10 mouse cellular contexts compared by ENCODE assay signal in the genomic region with DNA sequence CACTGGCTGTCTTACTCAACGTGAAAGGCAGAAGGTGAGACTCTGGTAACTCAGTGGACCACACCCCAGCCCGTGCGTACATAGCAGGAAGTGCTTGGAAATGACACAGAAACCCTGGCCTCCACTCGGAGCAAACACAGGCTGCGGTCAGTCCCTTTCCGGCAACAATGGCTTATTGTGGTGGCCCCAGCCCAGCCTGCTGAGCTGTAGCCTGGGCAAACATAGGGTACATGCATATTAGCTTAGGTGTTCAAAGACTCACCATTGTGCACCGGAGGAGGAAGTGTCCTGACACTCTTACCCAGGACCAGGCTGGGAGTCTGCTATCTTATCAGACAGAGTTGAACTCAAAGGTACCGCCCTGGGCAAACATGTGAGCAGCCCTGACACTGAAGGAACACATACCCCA. TPM values are rescaled to one million over a fixed set of nuclear protein-coding genes. Genes with fewer than 3 reads are reported as not detected.
DNase-seq lines count a peak whose midpoint lies in the region; ATAC-seq lines count a peak whose summit lies in the region.
"Had no signal": no experiment of that assay in that cellular context is flagged by ENCODE, and none has a peak within 500 bp of the region (broad histone marks: within the 10 kb centered on the region; RNA-seq: fewer than 3 reads in every experiment).

No protein-coding gene starts in this region.

- whole genome bisulfite sequencing in intestine, embryonic 14.5 days: 48% methylated on average over 8 of the region's 8 CpGs

- peaks cover 12% of the 10 kb centered on the region for H3K4me1 ChIP-seq in intestine, embryonic 14.5 days (replicated peaks; ENCODE audit: control insufficient read depth, insufficient read depth, low read length)

- H3K36me3 ChIP-seq in intestine, embryonic 14.5 days (ENCODE audit: control insufficient read depth, insufficient read depth, low read length): no peaks in the 10 kb centered on the region

- peak; percentile 48 for ATAC-seq in intestine, embryonic 14.5 days (replicated peaks; ENCODE audit: low FRiP score, low TSS enrichment, low read depth)

- H3K27me3 ChIP-seq in intestine, embryonic 14.5 days (replicated peaks; ENCODE audit: control insufficient read depth, insufficient read depth, low read length): no peaks in the 10 kb centered on the region

- peak overlapping the region; percentile 82 for H3K27ac ChIP-seq in intestine, embryonic 14.5 days (ENCODE audit: low read depth)

- no peaks in the 10 kb centered on the region for H3K9me3 ChIP-seq in intestine, embryonic 14.5 days (ENCODE audit: control insufficient read depth, low read length)

- no peak overlapping the region for H3K4me3 ChIP-seq in intestine, embryonic 14.5 days (ENCODE audit: low read depth, low read length)
- H3K4me3 ChIP-seq: myocyte had no signal

- H3K4me2 ChIP-seq in intestine, embryonic 14.5 days (ENCODE audit: low read length): no peak overlapping the region

- H3K9ac ChIP-seq in intestine, embryonic 14.5 days (ENCODE audit: low read length): no peak overlapping the region

- peak; percentile 18 for DNase-seq in cerebellum, adult 9-10 months
- no peak for DNase-seq in cerebellum, postnatal 10 days
- DNase-seq in 416B (ENCODE audit: low read depth): peak; percentile 90
- peak; percentile 72 for DNase-seq in intestine, embryonic 14.5 days (ENCODE audit: low spot score)
- peak; percentile 72 for DNase-seq in lung, postnatal 25 days (ENCODE audit: low spot score)
- no peak for DNase-seq in adrenal gland, postnatal 10 days
- DNase-seq in layer of hippocampus, postnatal 14 days (ENCODE audit: low spot score in 2 of 2): no peak
- DNase-seq in layer of hippocampus, adult 11-12 months (ENCODE audit: low spot score): no peak
- DNase-seq: kidney, postnatal 25 days had no signal

RNA-seq across cellular contexts. Expression of a gene that starts 3.6 kb away (rescaled TPM):
- 17.1 and 20.3 TPM in 2 replicates for polyA plus RNA-seq in intestine, embryonic 14.5 days (2014; fragmentation: Nextera tagmentation; extraction: Ambion mirVana)
- 10 to 100 TPM; 17.3 to 19.8 TPM for total RNA-seq in adrenal gland, postnatal 10 days (2021)
- total RNA-seq in layer of hippocampus, postnatal 14 days (2021): 10 to 100 TPM; 40.2 to 43.6 TPM

RNA-seq across cellular contexts. Expression of a gene that starts 12.8 kb away (rescaled TPM):
- 2.5 and 2.7 TPM in 2 replicates for polyA plus RNA-seq in intestine, embryonic 14.5 days (2014; fragmentation: Nextera tagmentation; extraction: Ambion mirVana)
- not detected for total RNA-seq in adrenal gland, postnatal 10 days (2021)
- total RNA-seq in layer of hippocampus, postnatal 14 days (2021): not detected
- polyA plus RNA-seq: myocyte had no signal

RNA-seq across cellular contexts. Expression of a gene that starts 19.7 kb away (rescaled TPM):
- 771 and 871 TPM in 2 replicates for polyA plus RNA-seq in intestine, embryonic 14.5 days (2014; fragmentation: Nextera tagmentation; extraction: Ambion mirVana)
- 100 to 1,000 TPM; 772 to 787 TPM for total RNA-seq in adrenal gland, postnatal 10 days (2021)
- 100 to 1,000 TPM; 571 to 582 TPM for total RNA-seq in layer of hippocampus, postnatal 14 days (2021)

RNA-seq across cellular contexts. Expression of a gene that starts 51.2 kb away (rescaled TPM):
- polyA plus RNA-seq in intestine, embryonic 14.5 days (2014; fragmentation: Nextera tagmentation; extraction: Ambion mirVana): 63.7 and 65.1 TPM in 2 replicates
- 10 to 100 TPM; 35.6 to 39.0 TPM for total RNA-seq in adrenal gland, postnatal 10 days (2021)
- 10 to 100 TPM in 1 of 2 experiments, 1 to 10 TPM in 1; 7.3 to 10.7 TPM for total RNA-seq in layer of hippocampus, postnatal 14 days (2021)

RNA-seq across cellular contexts. Expression of a gene that starts 57.6 kb away (rescaled TPM):
- polyA plus RNA-seq in intestine, embryonic 14.5 days (2014; fragmentation: Nextera tagmentation; extraction: Ambion mirVana): 7.9 and 8.1 TPM in 2 replicates
- under 1 TPM; 0.27 to 0.36 TPM for total RNA-seq in adrenal gland, postnatal 10 days (2021)
- total RNA-seq in layer of hippocampus, postnatal 14 days (2021): not detected
- polyA plus RNA-seq: myocyte had no signal

Comparison
In these comparisons a context has a peak if more than half of its experiments do, and no peak if none do; other contexts are left out.
1. DNase-seq: peak in cerebellum, adult 9-10 months (single experiment), 416B (single experiment), intestine, embryonic 14.5 days (single experiment) and lung, postnatal 25 days (single experiment); none in cerebellum, postnatal 10 days (0 of 2), adrenal gland, postnatal 10 days (single experiment), layer of hippocampus, postnatal 14 days (0 of 2) and layer of hippocampus, adult 11-12 months (single experiment).